Mouse (Mus musculus) heart, embryonic 14.5 days (tissue): ENCODE results near the gene Gm3005. TPM values are rescaled to one million over a fixed set of nuclear protein-coding genes. Genes with fewer than 3 reads are reported as not detected.
"Not testable (repeated sequence)": the region's sequence is repeated elsewhere in the genome, so short reads cannot be mapped to it uniquely, and the experiment has no call there.

Experiments used
- ATAC-seq: fragments of 200-750 bp; cut with Nextera tagmentation; 2 replicates; pipeline ENCODE4 v1.8.0; 2017; ENCODE audit warnings: low read depth, moderate TSS enrichment; ENCODE audit not compliant: insufficient number of reproducible peaks, insufficient read depth, low FRiP score
- H3K27ac ChIP-seq, 2 experiments: fragments of 200-500 bp in 1 of 2; fragments of 300-500 bp in 1 of 2; sonication (generic) in 1 of 2; replicated peaks in 1 of 2; 2 replicates each; pipeline ENCODE4 v1.5.1; 2012 to 2014; ENCODE audit warnings: low read depth in 2 of 2, low read length in 2 of 2, control low read depth in 1 of 2, mild to moderate bottlenecking in 1 of 2, mixed read lengths in 1 of 2; ENCODE audit not compliant: control insufficient read depth in 1 of 2, insufficient read depth in 1 of 2
- H3K27me3 ChIP-seq: fragments of 300-500 bp; sonication (generic); 2 replicates; pipeline ENCODE4 v1.6.1; 2014; ENCODE audit warnings: mild to moderate bottlenecking, low read length, control low read depth; ENCODE audit not compliant: control insufficient read depth, insufficient read depth
- H3K36me3 ChIP-seq: fragments of 300-500 bp; sonication (generic); 2 replicates; pipeline ENCODE4 v1.6.1; 2014; ENCODE audit warnings: mild to moderate bottlenecking, control low read depth, low read length, mixed read lengths; ENCODE audit not compliant: control insufficient read depth, insufficient read depth
- H3K4me1 ChIP-seq, 2 experiments: fragments of 200-500 bp in 1 of 2; fragments of 300-500 bp in 1 of 2; sonication (generic) in 1 of 2; 2 replicates each; pipeline ENCODE4 v1.6.1; 2012 to 2014; ENCODE audit warnings: low read length in 2 of 2, control low read depth in 1 of 2, mixed read lengths in 1 of 2; ENCODE audit not compliant: control insufficient read depth in 2 of 2, insufficient read depth in 2 of 2
- H3K4me2 ChIP-seq: fragments of 300-500 bp; sonication (generic); 2 replicates; pipeline ENCODE4 v1.6.1; 2014; ENCODE audit warnings: mild to moderate bottlenecking, low read length
- H3K4me3 ChIP-seq, 2 experiments: fragments of 200-500 bp in 1 of 2; fragments of 300-500 bp in 1 of 2; sonication (generic) in 1 of 2; 2 replicates each; pipeline ENCODE4 v1.5.1; 2012 to 2014; ENCODE audit warnings: low read length in 2 of 2, mild to moderate bottlenecking in 2 of 2, control low read depth in 1 of 2, low read depth in 1 of 2, moderate library complexity in 1 of 2; ENCODE audit not compliant: control insufficient read depth in 1 of 2, insufficient read depth in 1 of 2
- H3K9ac ChIP-seq: fragments of 300-500 bp; sonication (generic); 2 replicates; pipeline ENCODE4 v1.6.1; 2014; ENCODE audit warnings: mild to moderate bottlenecking, low read length
- H3K9me3 ChIP-seq: fragments of 300-500 bp; sonication (generic); 2 replicates; pipeline ENCODE4 v1.6.1; 2016; ENCODE audit warnings: low read length, control low read depth; ENCODE audit not compliant: control insufficient read depth
- WGBS: fragments of 180-500 bp; shearing (Covaris S2); extraction: QIAGEN DNeasy Blood & Tissue Kit; methylation state at CpG from one replicate; pipeline ENCODE4 v1.1.7; 2014; 5-methylcytosine and 5-hydroxymethylcytosine counted together
- polyA plus RNA-seq: library from polyadenylated mRNA; unstranded; fragments of >200 nt; fragmentation: Nextera tagmentation; extraction: Ambion mirVana; gene quantifications from 2 replicates; pipeline ENCODE4 v1.2.1, GENCODE M21; 2014

The Gm3005 gene
- 15.0 and 20.8 TPM in 2 replicates for polyA plus RNA-seq

- not testable (repeated sequence) for H3K4me2 ChIP-seq, H3K9me3 ChIP-seq, H3K27me3 ChIP-seq, H3K4me1 ChIP-seq, H3K27ac ChIP-seq, H3K36me3 ChIP-seq, H3K9ac ChIP-seq, H3K4me3 ChIP-seq, ATAC-seq
- no CpG with 5 or more reads among the region's 2 CpGs for WGBS
These were observed at the start of gene Gm3005 for GRCm38 (mm10) chr14:3427803-3428202. TSS of gene Gm3005 (plus strand) at chr14:3428103.

- no CpG with 5 or more reads among the region's 2 CpGs for WGBS
- not testable (repeated sequence) for H3K4me3 ChIP-seq, H3K9me3 ChIP-seq, H3K4me1 ChIP-seq, H3K36me3 ChIP-seq, ATAC-seq, H3K27me3 ChIP-seq, H3K9ac ChIP-seq, H3K4me2 ChIP-seq, H3K27ac ChIP-seq
These were observed 33.1 kb upstream of the Gm3005 start, which contains the start of gene Gm10413 for GRCm38 (mm10) chr14:3394793-3395192. TSS of gene Gm10413 (plus strand) at chr14:3395093.

GRCm38 (mm10) chr14:3412314-3412713 is 15.6 kb upstream of the Gm3005 start, which contains the start of gene Gm10409:
TSS of gene Gm10409 (plus strand) at chr14:3412614.
- no CpG with 5 or more reads among the region's 32 CpGs for WGBS
- H3K9me3 ChIP-seq, H3K9ac ChIP-seq, H3K27me3 ChIP-seq, H3K36me3 ChIP-seq, ATAC-seq, H3K27ac ChIP-seq, H3K4me1 ChIP-seq, H3K4me2 ChIP-seq, H3K4me3 ChIP-seq: not testable (repeated sequence)

- not testable (repeated sequence) for H3K4me1 ChIP-seq, H3K9me3 ChIP-seq, H3K4me2 ChIP-seq, H3K27ac ChIP-seq, H3K4me3 ChIP-seq, H3K36me3 ChIP-seq, H3K27me3 ChIP-seq, H3K9ac ChIP-seq, ATAC-seq
- WGBS: no CpG with 5 or more reads among the region's 3 CpGs
These were observed 21.2 kb downstream of the Gm3005 start, which contains the start of gene Gm10408 for GRCm38 (mm10) chr14:3449079-3449478. TSS of gene Gm10408 (plus strand) at chr14:3449379.

GRCm38 (mm10) chr14:3634212-3634611 is 206.3 kb downstream of the Gm3005 start, which contains the start of gene Gm3012:
TSS of gene Gm3012 (plus strand) at chr14:3634512.
- not testable (repeated sequence) for ATAC-seq
- WGBS: no CpG with 5 or more reads among the region's 2 CpGs

More at GRCm38 (mm10) chr14:3634212-3634611, 206.3 kb downstream of the Gm3005 start, which contains the start of gene Gm3012:
- H3K9me3 ChIP-seq, H3K27me3 ChIP-seq, H3K36me3 ChIP-seq, H3K27ac ChIP-seq, H3K4me1 ChIP-seq, H3K4me2 ChIP-seq, H3K4me3 ChIP-seq, H3K9ac ChIP-seq: not testable (repeated sequence)

Other genes starting within 250 kb of the Gm3005 start
- not detected in 2 replicates for gene Gm5795, start 239.8 kb upstream of the Gm3005 start, polyA plus RNA-seq
- 27.9 and 35.1 TPM in 2 replicates for gene D830030K20Rik, start 219.6 kb upstream of the Gm3005 start, polyA plus RNA-seq
- gene Gm2956, start 95.5 kb upstream of the Gm3005 start, polyA plus RNA-seq: 1.8 TPM in 1 of 2 replicates, not detected in the other
- gene Gm10413, start 33.0 kb upstream of the Gm3005 start, polyA plus RNA-seq: not detected in 2 replicates
- 6.8 and 13.9 TPM in 2 replicates for gene Gm10409, start 15.5 kb upstream of the Gm3005 start, polyA plus RNA-seq
- not detected in 2 replicates for gene Gm10408, start 21.3 kb downstream of the Gm3005 start, polyA plus RNA-seq
- gene Gm3012, start 206.4 kb downstream of the Gm3005 start, polyA plus RNA-seq: not detected in 2 replicates
- 6.8 and 13.9 TPM in 2 replicates for gene Gm3020, start 223.9 kb downstream of the Gm3005 start, polyA plus RNA-seq